Mouse (Mus musculus) spleen, embryonic (tissue): ENCODE data around the gene Cpxm2.

Experiments used
- CTCF ChIA-PET: fragments of 350-600 bp; sonication (Branson Sonifier 250); formaldehyde crosslinking; loops from one replicate; lab custom pipeline; 2022; lab: Charles Lee

Cpxm2 gene

GRCm38 (mm10) chr7:132145227-132145800 is 9.2 kb downstream of the Cpxm2 start:
- CTCF ChIA-PET: no interaction called here

GRCm38 (mm10) chr7:132128687-132129086 is 25.9 kb downstream of the Cpxm2 start:
- CTCF ChIA-PET: no interaction called here

DNA sequence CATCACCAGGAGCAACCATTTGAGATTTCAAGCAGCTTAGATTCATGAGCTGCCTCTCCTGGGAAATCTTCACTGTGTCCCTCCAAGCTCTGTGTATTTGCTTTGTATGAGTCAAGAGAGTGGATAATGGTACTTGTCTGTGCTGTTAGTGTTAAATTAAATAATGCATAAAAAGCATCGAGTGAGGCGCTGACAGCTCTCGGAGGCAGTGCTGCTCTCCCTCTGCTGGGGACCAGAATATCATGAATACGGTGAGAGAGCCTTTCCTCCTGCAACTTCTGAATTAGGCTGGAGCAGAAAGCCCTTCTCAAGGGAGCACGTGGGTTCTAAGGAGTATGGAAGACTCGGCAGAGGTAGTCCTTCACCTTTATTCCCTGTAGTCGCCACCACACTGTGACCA is 29.6 kb downstream of the Cpxm2 start:
- CTCF ChIA-PET: no interaction called here

GRCm38 (mm10) chr7:132123211-132123610 is 31.3 kb downstream of the Cpxm2 start:
- CTCF ChIA-PET: no interaction called here

DNA sequence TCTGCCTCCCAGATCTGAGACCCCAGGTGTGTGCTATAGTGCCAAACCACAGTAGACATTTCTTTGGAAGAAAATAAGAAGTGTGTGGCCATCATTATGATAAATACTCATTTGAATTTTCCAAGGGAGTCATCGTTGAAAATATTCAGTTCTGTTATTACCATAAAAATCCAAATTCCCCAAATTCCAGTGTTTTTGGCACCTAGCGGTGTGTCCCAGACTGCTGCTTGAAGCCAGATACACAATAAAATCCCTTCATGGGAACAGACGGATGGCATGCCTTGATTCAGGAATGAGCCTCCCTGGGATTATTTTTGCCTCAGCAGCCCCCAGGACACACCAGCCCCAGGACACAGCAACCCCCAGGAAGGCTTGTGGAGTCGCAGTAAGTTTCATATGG is 34.7 kb downstream of the Cpxm2 start:
- CTCF ChIA-PET: no interaction called here

GRCm38 (mm10) chr7:132111770-132112169 is 42.8 kb downstream of the Cpxm2 start:
- CTCF ChIA-PET: no interaction called here

- CTCF ChIA-PET: no interaction called here
Observed at GRCm38 (mm10) chr7:132110308-132110707, 44.2 kb downstream of the Cpxm2 start.

- CTCF ChIA-PET: no interaction called here
Observed at GRCm38 (mm10) chr7:132106891-132107290, 47.6 kb downstream of the Cpxm2 start.

DNA sequence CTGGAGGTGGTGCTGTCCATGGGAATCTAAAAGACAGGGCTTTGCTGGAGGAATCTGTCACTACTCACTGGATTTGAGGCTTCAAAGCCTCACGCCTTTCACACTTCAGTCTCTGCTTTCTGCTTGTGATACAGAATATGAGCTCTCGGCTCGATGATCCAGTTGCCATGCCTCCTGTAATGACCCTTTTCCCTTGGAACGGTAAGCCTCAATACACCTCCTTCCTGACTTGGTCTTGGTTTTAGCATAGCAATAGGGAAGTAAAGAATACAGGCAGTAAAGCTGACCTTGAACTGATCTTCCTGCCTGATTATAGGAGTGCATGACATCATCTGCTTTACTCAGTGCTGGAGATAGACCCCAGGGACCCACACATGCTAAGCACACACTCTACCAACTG is 49.2 kb downstream of the Cpxm2 start:
- CTCF ChIA-PET: interaction anchor here (0.6 kb wide), 1 partner anchor 1356 kb away, joined by 3 read pairs; no protein-coding TSS in a partner anchor

GRCm38 (mm10) chr7:132098441-132098840 is 56.1 kb downstream of the Cpxm2 start:
- CTCF ChIA-PET: no interaction called here

DNA sequence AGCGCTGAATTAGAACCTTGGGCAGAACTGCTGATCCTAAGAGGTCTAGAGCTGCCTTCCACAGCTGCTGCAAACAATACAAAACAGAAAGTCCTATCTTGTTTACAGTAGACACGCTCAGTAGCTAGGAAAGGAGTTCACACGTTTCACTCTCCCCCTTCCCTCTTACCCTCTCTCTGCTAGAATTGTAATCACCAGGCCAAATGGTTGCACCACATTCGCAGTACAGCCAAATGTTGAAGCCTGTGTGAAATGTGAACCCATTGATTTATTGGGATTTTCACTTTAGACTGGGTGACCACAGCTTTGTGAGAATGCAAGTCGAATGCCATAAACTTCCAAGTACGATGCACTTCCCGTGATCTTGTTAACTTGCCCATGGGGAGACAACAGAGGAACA is 59.9 kb downstream of the Cpxm2 start:
- CTCF ChIA-PET: no interaction called here

GRCm38 (mm10) chr7:132091551-132091950 is 63.0 kb downstream of the Cpxm2 start:
- CTCF ChIA-PET: no interaction called here

GRCm38 (mm10) chr7:132088606-132089005 is 65.9 kb downstream of the Cpxm2 start:
- CTCF ChIA-PET: no interaction called here

DNA sequence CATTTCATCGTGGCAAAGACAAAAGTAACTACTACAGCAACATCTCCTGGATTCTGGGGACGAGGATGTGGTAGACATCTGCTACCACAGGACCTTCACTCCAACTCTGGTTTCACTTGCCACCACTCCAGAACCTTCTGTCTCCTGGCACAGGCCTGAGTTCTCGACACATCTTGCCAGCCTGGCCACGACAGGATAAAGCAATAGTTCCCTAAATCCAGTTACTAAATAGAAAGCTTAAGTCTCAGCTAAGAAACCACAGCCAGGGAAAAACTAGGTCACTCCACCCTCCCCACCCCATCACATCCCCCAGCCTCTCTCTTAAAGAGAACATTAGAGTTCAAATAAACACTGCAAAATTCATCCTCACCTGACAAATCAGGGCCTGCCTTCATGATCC is 66.4 kb downstream of the Cpxm2 start:
- CTCF ChIA-PET: no interaction called here

DNA sequence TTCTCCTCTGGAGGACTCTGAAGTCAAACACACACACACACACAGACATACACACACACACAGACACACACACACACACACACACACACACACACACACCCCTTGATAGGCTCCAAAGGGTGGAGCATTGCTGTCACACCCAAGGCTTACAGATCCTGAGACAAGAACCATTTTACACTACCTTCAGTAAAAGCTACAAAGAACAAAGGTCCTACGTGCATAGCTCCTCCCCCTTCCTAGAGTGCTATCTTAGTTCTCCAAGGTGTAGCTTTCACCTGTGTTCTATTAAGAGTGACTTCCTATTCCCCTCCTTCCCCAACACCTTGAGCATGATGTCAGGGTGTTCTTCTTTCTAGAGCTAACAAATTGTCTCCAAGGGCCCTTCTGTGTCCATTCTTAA is 78.7 kb downstream of the Cpxm2 start:
- CTCF ChIA-PET: interaction anchor here (0.6 kb wide), 1 partner anchor 1409 kb away, joined by 8 read pairs; no protein-coding TSS in a partner anchor

- CTCF ChIA-PET: no interaction called here
Observed at GRCm38 (mm10) chr7:132074503-132074902, 80.0 kb downstream of the Cpxm2 start.

- CTCF ChIA-PET: no interaction called here
Observed at GRCm38 (mm10) chr7:132070877-132071625, 83.5 kb downstream of the Cpxm2 start.

DNA sequence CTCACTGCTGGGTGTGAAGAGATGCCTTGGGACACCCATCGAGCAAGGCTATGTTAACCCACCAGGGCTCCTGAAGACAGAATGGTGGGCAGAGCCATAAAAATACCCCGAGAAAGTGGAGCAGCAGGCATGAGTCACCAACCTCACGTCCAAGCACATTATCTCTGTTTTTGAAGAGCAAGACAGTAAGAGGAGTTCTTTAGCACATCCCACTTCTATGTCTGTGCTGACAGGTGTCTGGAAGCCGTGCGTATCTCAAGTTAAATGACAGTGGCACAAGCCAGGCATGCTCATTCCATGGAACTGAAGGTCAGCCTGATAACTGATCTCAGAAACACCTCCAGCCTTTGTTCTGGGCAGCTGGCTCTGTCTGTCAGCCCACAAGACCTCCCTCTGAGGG is 86.6 kb downstream of the Cpxm2 start:
- CTCF ChIA-PET: no interaction called here

DNA sequence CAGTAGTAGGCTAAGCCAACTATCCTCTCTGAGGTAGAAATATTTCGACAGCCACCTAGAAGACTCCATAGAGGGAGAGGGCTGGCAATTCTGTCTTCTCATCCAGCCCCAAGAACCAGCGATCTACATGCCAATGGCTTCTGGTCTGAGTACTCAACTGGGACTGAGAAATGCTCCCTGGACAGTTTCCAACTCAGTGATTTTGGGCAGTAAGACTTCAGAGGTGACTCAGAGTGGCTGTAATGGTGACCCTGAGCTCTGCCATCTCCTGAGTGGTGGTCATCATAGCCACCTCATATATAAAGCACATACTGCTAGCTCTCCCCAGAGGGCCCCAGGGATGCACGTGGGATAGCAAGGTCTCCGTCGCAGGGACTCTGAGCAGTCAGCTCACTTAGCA is 87.0 kb downstream of the Cpxm2 start:
- CTCF ChIA-PET: no interaction called here

- CTCF ChIA-PET: no interaction called here
Observed at GRCm38 (mm10) chr7:132060116-132060515, 94.4 kb downstream of the Cpxm2 start.

- CTCF ChIA-PET: no interaction called here
Observed at GRCm38 (mm10) chr7:132056565-132056964, 98.0 kb downstream of the Cpxm2 start.

GRCm38 (mm10) chr7:132046662-132047061 is 107.9 kb downstream of the Cpxm2 start:
- CTCF ChIA-PET: no interaction called here

- CTCF ChIA-PET: no interaction called here
Observed at GRCm38 (mm10) chr7:132031940-132032531, 122.5 kb downstream of the Cpxm2 start.
